Mouse (Mus musculus) gastrocnemius, postnatal 25 days (tissue): ENCODE results near the gene Exoc1. TPM values are rescaled to one million over a fixed set of nuclear protein-coding genes. Genes with fewer than 3 reads are reported as not detected.

ENCODE experiments used
- DNase-seq: peaks from one replicate; pipeline ENCODE4 v3.0.0; 2022
- total RNA-seq, 2 experiments: library from RNA; stranded (reverse); gene quantifications; 1 replicate in 1 of 2; 2 replicates in 1 of 2; pipeline ENCODE4 v1.2.3; 2021

The Exoc1 gene
- total RNA-seq, 2 experiments from 2014 or later: 10.1 to 12.3 TPM

DNA sequence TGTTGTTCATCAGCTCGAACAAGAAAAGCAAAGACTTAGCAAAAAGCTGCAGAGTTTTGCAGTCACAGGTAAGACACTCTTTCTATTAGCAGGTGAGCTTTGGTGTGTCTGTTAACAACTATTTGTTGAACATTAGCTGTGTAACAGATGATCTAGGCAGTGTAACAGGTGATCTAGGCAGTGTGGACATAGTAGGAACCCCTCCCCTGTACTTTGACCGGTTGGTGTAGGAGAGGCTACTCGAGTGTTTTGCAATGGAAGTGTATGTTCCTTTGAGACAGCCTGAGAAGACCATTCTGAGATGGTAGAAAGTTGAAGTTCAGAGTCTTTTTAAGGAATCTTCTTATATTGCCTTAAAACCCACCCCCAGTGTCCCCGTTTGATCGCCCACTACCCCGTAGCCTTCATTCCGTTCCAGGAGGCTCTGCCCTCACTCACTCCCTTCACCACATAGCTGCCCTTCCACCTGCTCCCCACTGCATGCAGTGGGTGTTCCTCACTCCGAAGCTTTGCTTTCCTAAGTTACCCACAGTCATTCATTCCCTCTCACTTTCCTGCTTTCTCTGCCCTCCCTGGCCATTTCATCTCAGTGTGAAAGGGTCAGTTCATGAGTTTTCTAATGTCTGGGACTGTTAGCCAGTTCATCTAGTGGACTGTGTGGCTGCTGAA, 80.7 kb downstream of the Exoc1 start:
- no peak for DNase-seq

DNA sequence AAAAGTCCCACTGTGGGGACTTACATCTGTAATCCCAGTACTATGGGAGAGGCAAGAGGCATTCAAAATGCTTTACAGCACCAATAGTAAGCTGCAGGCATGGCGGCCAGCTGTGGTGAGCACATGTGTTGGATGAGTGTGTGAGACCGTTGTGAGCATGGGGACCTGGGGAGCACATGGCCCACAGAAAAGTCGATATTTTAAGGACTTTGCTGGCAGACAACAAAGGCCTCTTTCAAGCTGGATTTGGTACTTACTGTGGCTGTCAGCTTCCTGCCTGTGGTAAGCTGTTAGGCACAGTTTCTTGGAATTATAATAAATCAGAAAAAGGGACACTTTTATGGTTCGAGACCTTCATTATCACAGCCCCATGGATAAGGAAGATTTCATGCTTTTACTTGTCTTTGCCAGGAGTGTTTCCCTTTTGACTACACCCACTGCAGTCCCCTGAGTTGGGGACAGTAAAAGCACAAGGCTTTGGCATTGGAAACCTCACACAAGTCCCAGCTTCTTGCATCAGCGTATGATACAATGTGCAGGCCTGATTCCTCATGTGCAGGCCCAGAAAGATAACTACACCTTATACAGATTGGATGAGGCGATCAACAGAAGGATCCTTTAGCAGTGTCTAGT, 83.9 kb downstream of the Exoc1 start:
- DNase-seq: no peak

DNA sequence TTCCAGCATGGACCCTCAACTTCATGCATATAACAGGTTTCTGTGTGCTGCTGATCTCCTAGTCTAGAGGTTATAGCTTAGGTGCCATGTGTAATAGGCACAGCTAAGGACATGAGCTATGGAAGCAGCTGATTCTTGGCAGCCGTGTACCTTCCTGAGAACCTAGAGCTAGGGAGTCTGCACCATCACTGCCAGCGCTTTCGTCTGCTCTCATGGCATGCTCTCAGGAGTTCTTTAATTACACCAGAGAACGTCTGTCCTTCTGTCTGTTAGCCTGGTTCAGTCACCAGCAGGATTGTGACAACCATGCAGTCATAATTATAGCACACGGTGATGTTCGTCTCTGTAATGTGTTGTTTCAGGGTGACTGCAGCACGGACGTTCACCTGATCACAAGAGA, 86.2 kb downstream of the Exoc1 start:
- DNase-seq: no peak

DNA sequence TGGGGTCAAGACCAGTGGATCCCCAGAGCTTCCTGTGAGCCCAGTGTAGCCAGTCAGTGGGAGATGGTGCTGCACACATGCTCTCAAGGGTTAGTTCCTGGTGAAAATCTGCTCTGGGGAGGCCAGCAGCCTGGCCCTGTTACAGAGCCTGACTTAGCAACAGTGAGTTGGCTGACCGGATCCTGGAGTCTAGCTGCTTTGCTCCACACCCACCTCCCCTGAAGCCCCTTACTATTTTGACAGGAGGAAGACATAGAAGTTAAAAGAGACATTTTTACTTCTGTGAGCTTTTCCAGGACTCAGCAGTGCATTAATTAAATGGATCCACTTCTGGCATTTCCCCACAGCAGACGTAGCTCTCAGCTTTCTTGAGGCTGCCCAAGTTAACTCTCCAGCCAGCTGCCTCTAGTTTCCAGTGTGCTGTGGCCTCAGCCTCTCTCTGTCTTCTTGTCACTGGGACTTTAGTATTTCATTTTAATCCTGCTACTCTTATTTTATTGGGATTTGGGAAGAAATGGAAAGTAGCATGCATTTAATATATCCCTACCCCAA, 87.2 kb downstream of the Exoc1 start:
- DNase-seq: no peak

DNA sequence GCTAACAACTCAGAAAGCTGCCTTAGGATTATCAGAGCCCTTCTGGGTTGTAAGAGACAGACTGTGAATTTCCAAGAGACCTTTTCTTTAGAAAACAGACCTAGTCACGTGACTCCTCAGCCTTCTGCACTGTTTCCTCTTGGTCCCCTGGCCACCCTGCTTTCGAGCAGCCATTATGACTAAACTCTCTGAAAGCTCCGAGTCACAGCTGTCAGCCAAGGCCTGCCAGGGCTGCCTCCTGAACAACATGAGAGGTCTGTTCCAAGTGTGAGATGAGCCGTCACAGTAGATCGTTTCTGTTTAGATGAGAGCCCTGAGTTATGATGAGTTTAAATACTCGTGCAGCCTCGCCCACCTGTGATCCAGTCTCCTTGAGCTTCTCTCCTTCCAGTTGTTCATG, 89.6 kb downstream of the Exoc1 start:
- no peak for DNase-seq

Other genes with a start within 250 kb of the Exoc1 start
- 10 to 100 TPM; 12.7 to 22.8 TPM for gene Clock, start 224.5 kb upstream of the Exoc1 start, total RNA-seq
- not detected for gene Pdcl2, start 198.2 kb upstream of the Exoc1 start, total RNA-seq
- gene Nmu, start 165.5 kb upstream of the Exoc1 start, total RNA-seq: not detected
- gene Gm7271, start 45.3 kb upstream of the Exoc1 start, total RNA-seq: not detected
- gene Cep135, start 59.4 kb downstream of the Exoc1 start, total RNA-seq: 1 to 10 TPM in 1 of 2 experiments, under 1 TPM in 1; 0.97 to 1.4 TPM
- 1 to 10 TPM; 1.9 to 3.8 TPM for gene C530008M17Rik, start 127.2 kb downstream of the Exoc1 start, total RNA-seq